Mouse (Mus musculus) CH12.LX (cell line): Measurements from ENCODE around the gene Sv2c.

Experiments used
- CTCF ChIP-seq, 2 experiments: IDR thresholded peaks in 1 of 2; conservative IDR thresholded peaks in 1 of 2; 2 replicates each; pipeline ENCODE4 v1.5.1; 2011 to 2012; ENCODE audit warnings: low read depth in 2 of 2, low read length in 2 of 2, improper control_type of control experiment in 1 of 2, inconsistent platforms in 1 of 2, mild to moderate bottlenecking in 1 of 2, moderate library complexity in 1 of 2
- ELF1 ChIP-seq: IDR thresholded peaks from 2 replicates; pipeline ENCODE4 v1.6.1; 2014; ENCODE audit warnings: low read depth, mild to moderate bottlenecking, inconsistent platforms, low read length, improper control_type of control experiment
- EP300 ChIP-seq: IDR thresholded peaks from 2 replicates; pipeline ENCODE4 v1.6.1; 2011; ENCODE audit warnings: low read length, improper control_type of control experiment
- ETS1 ChIP-seq: conservative IDR thresholded peaks from 2 replicates; pipeline ENCODE4 v1.6.1; 2012; ENCODE audit warnings: low read depth, mild to moderate bottlenecking, inconsistent platforms, low read length, improper control_type of control experiment, moderate library complexity
- GABPA ChIP-seq: IDR thresholded peaks from 2 replicates; pipeline ENCODE4 v1.6.1; 2012; ENCODE audit warnings: low read depth, low read length, improper control_type of control experiment, inconsistent platforms; ENCODE audit not compliant: insufficient replicate concordance
- JUN ChIP-seq: IDR thresholded peaks from 2 replicates; pipeline ENCODE4 v1.6.1; 2011; ENCODE audit warnings: low read depth, mild to moderate bottlenecking, low read length, improper control_type of control experiment, moderate library complexity; ENCODE audit not compliant: insufficient read depth
- MAX ChIP-seq: IDR thresholded peaks from 2 replicates; pipeline ENCODE4 v1.6.1; 2011; ENCODE audit warnings: low read length, improper control_type of control experiment
- POLR2A ChIP-seq: IDR thresholded peaks from 2 replicates; pipeline ENCODE4 v1.6.1; 2011; ENCODE audit warnings: low read depth, mild to moderate bottlenecking, improper control_type of control experiment, low read length
- SIN3A ChIP-seq: IDR thresholded peaks from 2 replicates; pipeline ENCODE4 v1.6.1; 2012; ENCODE audit warnings: low read length, improper control_type of control experiment, inconsistent platforms
- UBTF ChIP-seq: IDR thresholded peaks from 2 replicates; pipeline ENCODE4 v1.6.1; 2012; ENCODE audit warnings: low read depth, mild to moderate bottlenecking, inconsistent platforms, low read length, improper control_type of control experiment, moderate library complexity
- USF1 ChIP-seq: IDR thresholded peaks from 2 replicates; pipeline ENCODE4 v1.6.1; 2014; ENCODE audit warnings: low read depth, mild to moderate bottlenecking, inconsistent platforms, low read length, improper control_type of control experiment
- ZNF384 ChIP-seq: IDR thresholded peaks from 2 replicates; pipeline ENCODE4 v1.6.1; 2012; ENCODE audit warnings: low read depth, low read length, improper control_type of control experiment, inconsistent platforms

GRCm38 (mm10) chr13:96002475-96002874, 129.9 kb downstream of the Sv2c start:
- no peak for TF ChIP-seq USF1
- TF ChIP-seq EP300, result no peak
- peak in 1 of 2 experiments; percentile 50; a peak in 2 of 4 replicates for TF ChIP-seq CTCF (conservative IDR thresholded peaks at IDR 0.05 in 1 of 2, IDR thresholded peaks at IDR 0.05 in 1 of 2; ENCODE audit: low read depth in 2 of 2, low read length in 2 of 2)
- no peak for TF ChIP-seq UBTF
- TF ChIP-seq ZNF384, result no peak
- no peak for TF ChIP-seq JUN
- no peak for TF ChIP-seq ETS1
- no peak for TF ChIP-seq SIN3A
- TF ChIP-seq GABPA, result no peak
- TF ChIP-seq MAX, result no peak
- no peak for TF ChIP-seq ELF1
- TF ChIP-seq POLR2A, result no peak
